ENCODE assay signal across 22 mouse cellular contexts in genomic region chr16:83606804-83607203, GRCm38 (mm10).
A peak's percentile ranks its signal among the peaks of the same experiment; 100 is the strongest.
DNase-seq lines count a peak whose midpoint lies in the region; ATAC-seq and TF ChIP-seq lines count a peak whose summit lies in the region.
"Had no signal": no experiment of that assay in that cellular context is flagged by ENCODE, and none has a peak within 500 bp of the region (broad histone marks: within the 10 kb centered on the region; RNA-seq: fewer than 3 reads in every experiment).

No protein-coding gene starts in this region.

- 48% methylated on average over 2 of the region's 2 CpGs for WGBS in forebrain, embryonic 16.5 days
- 82% methylated on average over 2 of the region's 2 CpGs for WGBS in forebrain, embryonic 11.5 days
- 79% methylated on average over 2 of the region's 2 CpGs for WGBS in midbrain, embryonic 11.5 days
- WGBS in midbrain, embryonic 16.5 days, result 66% methylated on average over 2 of the region's 2 CpGs

- no peaks in the 10 kb centered on the region for H3K4me1 ChIP-seq in forebrain, embryonic 16.5 days (replicated peaks; ENCODE audit: control insufficient read depth, insufficient read depth, low read length)
- H3K4me1 ChIP-seq in forebrain, embryonic 11.5 days (replicated peaks; ENCODE audit: control insufficient read depth, insufficient read depth, low read length), result no peaks in the 10 kb centered on the region
- H3K4me1 ChIP-seq in midbrain, embryonic 11.5 days (ENCODE audit: control insufficient read depth, insufficient read depth, low read length), result no peaks in the 10 kb centered on the region
- H3K4me1 ChIP-seq in midbrain, embryonic 16.5 days (ENCODE audit: control insufficient read depth, insufficient read depth, low read length), result no peaks in the 10 kb centered on the region
- H3K4me1 ChIP-seq: heart, embryonic 12.5 days; heart, embryonic 15.5 days; hindbrain, embryonic 10.5 days; hindbrain, embryonic 13.5 days; intestine, embryonic 15.5 days had no signal

- TF ChIP-seq CTCF in brain, embryonic 14.5 days (IDR thresholded peaks at IDR 0.05; ENCODE audit: borderline replicate concordance, extremely low read depth, insufficient read depth, insufficient read length), result no peak

- H3K36me3 ChIP-seq in forebrain, embryonic 16.5 days (ENCODE audit: control insufficient read depth, insufficient read depth), result no peaks in the 10 kb centered on the region
- no peaks in the 10 kb centered on the region for H3K36me3 ChIP-seq in forebrain, embryonic 11.5 days (ENCODE audit: control insufficient read depth, insufficient read depth, low read length)
- no peaks in the 10 kb centered on the region for H3K36me3 ChIP-seq in midbrain, embryonic 11.5 days (ENCODE audit: control insufficient read depth, insufficient read depth, low read length)
- H3K36me3 ChIP-seq in midbrain, embryonic 16.5 days (ENCODE audit: control insufficient read depth, insufficient read depth, low read length), result no peaks in the 10 kb centered on the region
- H3K36me3 ChIP-seq: heart, embryonic 12.5 days; heart, embryonic 15.5 days; hindbrain, embryonic 10.5 days; hindbrain, embryonic 13.5 days; intestine, embryonic 15.5 days had no signal

- H3K4me3 ChIP-seq in forebrain, embryonic 16.5 days (replicated peaks; ENCODE audit: low read length), result no peak overlapping the region
- no peak overlapping the region for H3K4me3 ChIP-seq in forebrain, embryonic 11.5 days (ENCODE audit: low read depth, low read length)
- no peak overlapping the region for H3K4me3 ChIP-seq in midbrain, embryonic 11.5 days (ENCODE audit: low read depth, low read length)
- no peak overlapping the region for H3K4me3 ChIP-seq in midbrain, embryonic 16.5 days (ENCODE audit: low read depth, low read length)
- H3K4me3 ChIP-seq: heart, embryonic 12.5 days; heart, embryonic 15.5 days; hindbrain, embryonic 10.5 days; hindbrain, embryonic 13.5 days; intestine, embryonic 15.5 days had no signal

- TF ChIP-seq POLR2A in brain, embryonic 14.5 days (IDR thresholded peaks at IDR 0.05; ENCODE audit: borderline replicate concordance, extremely low read depth, insufficient read depth, insufficient read length, poor library complexity, severe bottlenecking), result no peak

- H3K9ac ChIP-seq in forebrain, embryonic 16.5 days (replicated peaks; ENCODE audit: low read depth, low read length), result no peak overlapping the region
- H3K9ac ChIP-seq in forebrain, embryonic 11.5 days (ENCODE audit: low read length), result no peak overlapping the region
- no peak overlapping the region for H3K9ac ChIP-seq in midbrain, embryonic 11.5 days (ENCODE audit: low read length)
- H3K9ac ChIP-seq in midbrain, embryonic 16.5 days (ENCODE audit: low read depth, low read length), result no peak overlapping the region
- H3K9ac ChIP-seq: heart, embryonic 12.5 days; heart, embryonic 15.5 days; hindbrain, embryonic 13.5 days; intestine, embryonic 15.5 days had no signal

- H3K27ac ChIP-seq in forebrain, embryonic 16.5 days (ENCODE audit: low read length), result no peak overlapping the region
- no peak overlapping the region for H3K27ac ChIP-seq in forebrain, embryonic 11.5 days (ENCODE audit: low read depth, low read length)
- H3K27ac ChIP-seq in midbrain, embryonic 11.5 days (ENCODE audit: low read depth, low read length), result no peak overlapping the region
- no peak overlapping the region for H3K27ac ChIP-seq in midbrain, embryonic 16.5 days (ENCODE audit: low read length)
- H3K27ac ChIP-seq: heart, embryonic 15.5 days; hindbrain, embryonic 10.5 days; hindbrain, embryonic 13.5 days; intestine, embryonic 15.5 days had no signal

- DNase-seq in forebrain, embryonic 11.5 days (ENCODE audit: low spot score), result no peak
- DNase-seq in midbrain, embryonic 11.5 days (ENCODE audit: low spot score, missing footprints), result peak; percentile 6
- peak; percentile 57 for DNase-seq in brain, embryonic 14.5 days (ENCODE audit: low read depth)
- no peak for DNase-seq in kidney, adult 11 months
- DNase-seq: adrenal gland, adult 2 months; adrenal gland, postnatal 14 days; cerebellum, adult 18-20 months; cerebellum, adult 9-10 months; cerebellum, postnatal 14 days; gastrocnemius, postnatal 25 days; heart, adult 18-20 months; heart, postnatal 10 days; heart, postnatal 36 days had no signal

- H3K4me2 ChIP-seq in forebrain, embryonic 16.5 days (ENCODE audit: low read length), result no peak overlapping the region
- no peak overlapping the region for H3K4me2 ChIP-seq in forebrain, embryonic 11.5 days (ENCODE audit: low read depth, low read length, severe bottlenecking)
- no peak overlapping the region for H3K4me2 ChIP-seq in midbrain, embryonic 11.5 days
- no peak overlapping the region for H3K4me2 ChIP-seq in midbrain, embryonic 16.5 days (ENCODE audit: low read length)
- H3K4me2 ChIP-seq: heart, embryonic 12.5 days; heart, embryonic 15.5 days; hindbrain, embryonic 13.5 days; intestine, embryonic 15.5 days had no signal

- ATAC-seq in forebrain, embryonic 16.5 days, result peak; percentile 73
- no peak for ATAC-seq in forebrain, embryonic 11.5 days (replicated peaks; ENCODE audit: low FRiP score)
- no peak for ATAC-seq in midbrain, embryonic 11.5 days (ENCODE audit: low FRiP score)
- no peak for ATAC-seq in midbrain, embryonic 16.5 days
- ATAC-seq: CD4-positive, CD25-positive, alpha-beta regulatory T cell, adult 4 months; hindbrain, embryonic 16.5 days; intestine, embryonic 15.5 days had no signal

- H3K27me3 ChIP-seq in forebrain, embryonic 16.5 days (replicated peaks; ENCODE audit: control insufficient read depth, insufficient read depth, low read length), result no peaks in the 10 kb centered on the region
- H3K27me3 ChIP-seq in forebrain, embryonic 11.5 days (ENCODE audit: control insufficient read depth, insufficient read depth, low read length), result no peaks in the 10 kb centered on the region
- no peaks in the 10 kb centered on the region for H3K27me3 ChIP-seq in midbrain, embryonic 11.5 days (ENCODE audit: control insufficient read depth, insufficient read depth, low read length)
- H3K27me3 ChIP-seq in midbrain, embryonic 16.5 days (ENCODE audit: control insufficient read depth, insufficient read depth, low read depth, low read length), result no peaks in the 10 kb centered on the region
- H3K27me3 ChIP-seq: heart, embryonic 12.5 days; heart, embryonic 15.5 days; hindbrain, embryonic 13.5 days; intestine, embryonic 15.5 days had no signal

- H3K9me3 ChIP-seq in forebrain, embryonic 16.5 days (ENCODE audit: control insufficient read depth, low read length), result no peaks in the 10 kb centered on the region
- H3K9me3 ChIP-seq in forebrain, embryonic 11.5 days (ENCODE audit: control insufficient read depth, low read length), result no peaks in the 10 kb centered on the region
- H3K9me3 ChIP-seq in midbrain, embryonic 11.5 days (ENCODE audit: control insufficient read depth, low read length), result no peaks in the 10 kb centered on the region
- no peaks in the 10 kb centered on the region for H3K9me3 ChIP-seq in midbrain, embryonic 16.5 days (replicated peaks; ENCODE audit: control insufficient read depth, low read length, poor library complexity, severe bottlenecking)
- H3K9me3 ChIP-seq: heart, embryonic 12.5 days; heart, embryonic 15.5 days; hindbrain, embryonic 10.5 days; hindbrain, embryonic 13.5 days; intestine, embryonic 15.5 days had no signal

Comparison
In these comparisons a context has a peak if more than half of its experiments do, and no peak if none do; other contexts are left out.
1. DNase-seq: peak in midbrain, embryonic 11.5 days (single experiment) and brain, embryonic 14.5 days (single experiment); none in forebrain, embryonic 11.5 days (single experiment) and kidney, adult 11 months (single experiment).